Mouse (Mus musculus): ENCODE measurements around the gene Shisa4. TPM values are rescaled to one million over a fixed set of nuclear protein-coding genes. Genes with fewer than 3 reads are reported as not detected.

Shisa4 gene
- total RNA-seq, 2 experiments from 2014 or later = 172 to 174 TPM

GRCm38 (mm10) chr1:135363446-135363845, 11.6 kb downstream of the Shisa4 start:
- no peak for TF ChIP-seq CTCF (IDR thresholded peaks at IDR 0.05)
- intact Hi-C loops (cut with DNase I) = loop anchor here (10.0 kb wide), 1 partner anchor 389 kb away; no protein-coding TSS in a partner anchor
- Histone ChIP-seq H3K4me3 (no peak overlapping the region), H3K27ac (no peak overlapping the region)
- DNase-seq (ENCODE audit: extremely low spot score in 1 of 2, low spot score in 2 of 2) = no peak

- Histone ChIP-seq H3K27ac (no peak overlapping the region), H3K4me3 (no peak overlapping the region)
- intact Hi-C loops (cut with DNase I) = loop anchor here (10.0 kb wide), 1 partner anchor 387 kb away; no protein-coding TSS in a partner anchor
- no peak for DNase-seq (ENCODE audit: extremely low spot score in 1 of 2, low spot score in 2 of 2)
- no peak; the same call in 1 of the 2 replicates for TF ChIP-seq CTCF (IDR thresholded peaks at IDR 0.05)
These were observed 12.9 kb downstream of the Shisa4 start for GRCm38 (mm10) chr1:135362115-135362514.

GRCm38 (mm10) chr1:135361491-135361890, 13.5 kb downstream of the Shisa4 start:
- intact Hi-C loops (cut with DNase I) = loop anchor here (10.0 kb wide), 1 partner anchor 387 kb away; no protein-coding TSS in a partner anchor
- Histone ChIP-seq H3K4me3 (no peak overlapping the region), H3K27ac (no peak overlapping the region)
- no peak for DNase-seq (ENCODE audit: extremely low spot score in 1 of 2, low spot score in 2 of 2)
- TF ChIP-seq CTCF (IDR thresholded peaks at IDR 0.05) = no peak

GRCm38 (mm10) chr1:135359071-135359470, 16.0 kb downstream of the Shisa4 start:
- intact Hi-C loops (cut with DNase I) = no loop called here
- no peak for TF ChIP-seq CTCF (IDR thresholded peaks at IDR 0.05)
- no peak for DNase-seq (ENCODE audit: extremely low spot score in 1 of 2, low spot score in 2 of 2)

GRCm38 (mm10) chr1:135351953-135352352, 23.1 kb downstream of the Shisa4 start:
- no peak for DNase-seq (ENCODE audit: extremely low spot score in 1 of 2, low spot score in 2 of 2)
- no peak for TF ChIP-seq CTCF (IDR thresholded peaks at IDR 0.05)
- no peak overlapping the region for H3K4me3 ChIP-seq
- no peak overlapping the region for H3K27ac ChIP-seq
- intact Hi-C loops (cut with DNase I) = no loop called here

More at GRCm38 (mm10) chr1:135359071-135359470, 16.0 kb downstream of the Shisa4 start:
- no peak overlapping the region for H3K27ac ChIP-seq
- no peak overlapping the region for H3K4me3 ChIP-seq

GRCm38 (mm10) chr1:135347498-135348169, 27.4 kb downstream of the Shisa4 start:
- no peak overlapping the region for H3K4me3 ChIP-seq
- DNase-seq (ENCODE audit: extremely low spot score in 1 of 2, low spot score in 2 of 2) = peak; percentile 29 to 53
- intact Hi-C loops (cut with DNase I) = no loop called here
- TF ChIP-seq CTCF (IDR thresholded peaks at IDR 0.05) = no peak
- H3K27ac ChIP-seq = peak overlapping the region; percentile 74

- intact Hi-C loops (cut with DNase I) = no loop called here
- peak overlapping the region; percentile 61 for H3K27ac ChIP-seq
- no peak for DNase-seq (ENCODE audit: extremely low spot score in 1 of 2, low spot score in 2 of 2)
- H3K4me3 ChIP-seq = no peak overlapping the region
- no peak for TF ChIP-seq CTCF (IDR thresholded peaks at IDR 0.05)
These were observed 28.1 kb downstream of the Shisa4 start for GRCm38 (mm10) chr1:135346891-135347290.

GRCm38 (mm10) chr1:135344026-135344425, 31.0 kb downstream of the Shisa4 start:
- H3K4me3 ChIP-seq = no peak overlapping the region
- DNase-seq (ENCODE audit: extremely low spot score in 1 of 2, low spot score in 2 of 2) = no peak
- no peak overlapping the region for H3K27ac ChIP-seq
- no peak for TF ChIP-seq CTCF (IDR thresholded peaks at IDR 0.05)
- intact Hi-C loops (cut with DNase I) = no loop called here

- TF ChIP-seq CTCF (IDR thresholded peaks at IDR 0.05) = no peak
- intact Hi-C loops (cut with DNase I) = no loop called here
- DNase-seq (ENCODE audit: extremely low spot score in 1 of 2, low spot score in 2 of 2) = no peak
These were observed 33.1 kb downstream of the Shisa4 start for GRCm38 (mm10) chr1:135341947-135342346.

GRCm38 (mm10) chr1:135330578-135330977, 44.5 kb downstream of the Shisa4 start:
- intact Hi-C loops (cut with DNase I) = no loop called here
- H3K27ac ChIP-seq = no peak overlapping the region
- no peak overlapping the region for H3K4me3 ChIP-seq
- no peak for DNase-seq (ENCODE audit: extremely low spot score in 1 of 2, low spot score in 2 of 2)
- no peak for TF ChIP-seq CTCF (IDR thresholded peaks at IDR 0.05)

More at GRCm38 (mm10) chr1:135341947-135342346, 33.1 kb downstream of the Shisa4 start:
- Histone ChIP-seq H3K4me3 (no peak overlapping the region), H3K27ac (no peak overlapping the region)

- intact Hi-C loops (cut with DNase I) = no loop called here
- peak in 1 of 2 experiments; percentile 21 for DNase-seq (ENCODE audit: extremely low spot score in 1 of 2, low spot score in 2 of 2)
- Histone ChIP-seq H3K27ac (peak overlapping the region; percentile 28; the same call in 1 of the 2 replicates), H3K4me3 (no peak overlapping the region)
- TF ChIP-seq CTCF (IDR thresholded peaks at IDR 0.05) = no peak
These were observed 46.7 kb downstream of the Shisa4 start for GRCm38 (mm10) chr1:135328368-135328767.

GRCm38 (mm10) chr1:135325934-135326333, 49.1 kb downstream of the Shisa4 start:
- intact Hi-C loops (cut with DNase I) = no loop called here
- no peak for DNase-seq (ENCODE audit: extremely low spot score in 1 of 2, low spot score in 2 of 2)
- no peak for TF ChIP-seq CTCF (IDR thresholded peaks at IDR 0.05)
- H3K27ac ChIP-seq = no peak overlapping the region
- H3K4me3 ChIP-seq = no peak overlapping the region

GRCm38 (mm10) chr1:135324571-135324970, 50.5 kb downstream of the Shisa4 start, which contains the start of gene Lmod1:
Gene Lmod1 (plus strand): TSS chr1:135324807.
- intact Hi-C loops (cut with DNase I) = no loop called here
- H3K27ac ChIP-seq = no peak within 1 kb of the TSS
- H3K4me3 ChIP-seq = no peak within 1 kb of the TSS
- peak in 1 of 2 experiments; percentile 16 for DNase-seq (ENCODE audit: extremely low spot score in 1 of 2, low spot score in 2 of 2)
- no peak for TF ChIP-seq CTCF (IDR thresholded peaks at IDR 0.05)
